Mouse (Mus musculus) liver, embryonic 16.5 days (tissue): Measurements from ENCODE around the gene Atpaf2. TPM values are rescaled to one million over a fixed set of nuclear protein-coding genes. Genes with fewer than 3 reads are reported as not detected.

Experiments
- polyA plus RNA-seq: library from polyadenylated mRNA; unstranded; fragments of >200 nt; fragmentation: Nextera tagmentation; extraction: Ambion mirVana; gene quantifications from 2 replicates; pipeline ENCODE4 v1.2.1, GENCODE M21; 2015

Gene Atpaf2
- polyA plus RNA-seq, 1 experiment from 2014 or later, result 27.9 TPM

Other genes with a start within 250 kb of the Atpaf2 start
- gene Srebf1, start 195.9 kb downstream of the Atpaf2 start, polyA plus RNA-seq, result 42.7 and 51.7 TPM in 2 replicates
- 5.7 and 6.8 TPM in 2 replicates for gene Tom1l2, start 65.6 kb downstream of the Atpaf2 start, polyA plus RNA-seq
- 0.39 and 0.50 TPM in 2 replicates for gene Drc3, start 65.1 kb downstream of the Atpaf2 start, polyA plus RNA-seq
- gene Gid4, start 1.3 kb downstream of the Atpaf2 start, polyA plus RNA-seq, result 8.5 and 8.7 TPM in 2 replicates
- 36.7 and 36.8 TPM in 2 replicates for gene Drg2, start 36.1 kb upstream of the Atpaf2 start, polyA plus RNA-seq
- 0.11 TPM in 2 replicates for gene Myo15, start 50.9 kb upstream of the Atpaf2 start, polyA plus RNA-seq
- 15.3 and 15.4 TPM in 2 replicates for gene Alkbh5, start 117.9 kb upstream of the Atpaf2 start, polyA plus RNA-seq